Mouse (Mus musculus): ENCODE measurements around the gene Lpcat2b. TPM values are rescaled to one million over a fixed set of nuclear protein-coding genes. Genes with fewer than 3 reads are reported as not detected.

Lpcat2b gene
- polyA plus RNA-seq, 1 experiment from 2014 or later, result not detected

DNA sequence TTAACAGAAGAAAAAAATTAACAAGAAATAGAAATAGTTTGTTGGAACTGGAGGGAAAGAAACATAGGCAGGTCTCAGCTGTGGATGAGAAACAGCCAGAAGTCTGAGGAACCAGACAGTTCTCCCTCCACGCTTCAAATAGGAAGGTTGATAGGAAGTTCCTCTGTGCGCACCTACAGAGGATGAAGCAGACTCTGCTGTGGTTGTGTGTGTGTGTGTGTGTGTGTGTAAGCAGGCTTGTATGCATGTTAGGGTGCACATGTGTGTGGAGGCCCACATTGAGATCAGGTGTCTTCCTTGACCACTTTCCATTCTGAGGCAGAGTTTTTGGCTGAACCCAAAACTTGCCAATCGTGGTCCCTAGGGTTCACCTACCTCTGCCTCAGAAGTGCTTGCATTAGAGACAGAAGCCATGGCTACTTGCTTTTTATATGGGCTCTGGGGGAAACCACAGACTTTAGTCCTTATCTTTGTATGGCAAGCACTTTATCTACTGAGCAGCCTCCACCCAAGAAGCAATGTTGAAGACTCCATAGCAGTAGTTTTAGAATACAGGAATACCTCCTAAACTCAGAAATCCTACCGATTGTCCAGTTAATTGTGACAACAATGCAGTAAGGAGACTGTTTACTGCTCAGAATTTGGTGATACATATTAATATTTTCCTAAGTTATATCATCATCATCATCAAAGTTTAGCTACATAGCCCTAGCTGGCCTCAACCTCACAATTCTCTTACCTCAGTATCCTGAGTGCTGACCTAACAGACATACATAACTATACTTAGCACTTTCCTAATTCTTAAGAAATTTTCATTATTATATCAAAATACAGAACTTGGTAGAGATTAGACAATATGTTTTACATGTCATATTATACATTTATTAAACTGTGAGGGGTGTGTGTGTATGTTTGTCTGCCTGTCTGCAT is 31.1 kb downstream of the Lpcat2b start:
- H3K27ac ChIP-seq (ENCODE audit: low read depth, low read length), result no peak overlapping the region
- no peak for TF ChIP-seq CTCF (IDR thresholded peaks at IDR 0.05; ENCODE audit: low read depth)
- H3K4me1 ChIP-seq (replicated peaks; ENCODE audit: control insufficient read depth, insufficient read depth, low read length), result no peaks in the 10 kb centered on the region
- no peak overlapping the region for H3K4me2 ChIP-seq (replicated peaks; ENCODE audit: low read depth)
- 93% methylated on average over 4 of the region's 4 CpGs for WGBS
- no peak for ATAC-seq
- H3K27me3 ChIP-seq (replicated peaks; ENCODE audit: control insufficient read depth, insufficient read depth, low read length), result no peaks in the 10 kb centered on the region
- H3K4me3 ChIP-seq (ENCODE audit: low read depth, low read length), result no peak overlapping the region
- no peaks in the 10 kb centered on the region for H3K36me3 ChIP-seq (ENCODE audit: control insufficient read depth, insufficient read depth)
- no peaks in the 10 kb centered on the region for H3K9me3 ChIP-seq (ENCODE audit: control insufficient read depth)
- no peak overlapping the region for H3K9ac ChIP-seq (ENCODE audit: low read depth, low read length)

DNA sequence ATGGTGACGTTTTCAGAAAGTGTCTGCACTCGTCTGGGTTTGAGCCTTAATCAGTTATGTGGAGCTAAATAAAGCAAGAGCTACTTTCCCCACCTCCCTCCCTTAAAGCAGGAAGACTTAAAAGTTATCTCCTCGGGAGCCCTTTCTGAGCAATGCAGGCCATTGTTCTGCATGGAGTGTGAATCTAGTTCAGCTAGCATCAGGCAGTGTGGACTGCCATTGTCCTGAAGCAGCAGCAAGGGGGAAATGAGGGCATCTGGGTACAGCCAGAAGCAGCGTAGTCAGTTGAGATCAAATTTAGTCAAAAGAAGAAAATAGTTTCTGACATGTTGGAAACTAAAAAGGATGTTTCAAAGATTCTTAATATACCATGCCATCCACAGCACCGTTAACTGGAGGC is 35.2 kb downstream of the Lpcat2b start:
- H3K4me2 ChIP-seq (replicated peaks; ENCODE audit: low read depth), result no peak overlapping the region
- no peaks in the 10 kb centered on the region; the same call in 1 of the 2 replicates for H3K36me3 ChIP-seq (ENCODE audit: control insufficient read depth, insufficient read depth)
- no peaks in the 10 kb centered on the region for H3K9me3 ChIP-seq (ENCODE audit: control insufficient read depth)
- no peak for ATAC-seq
- H3K4me3 ChIP-seq (ENCODE audit: low read depth, low read length), result no peak overlapping the region
- H3K27ac ChIP-seq (ENCODE audit: low read depth, low read length), result no peak overlapping the region
- no peaks in the 10 kb centered on the region for H3K27me3 ChIP-seq (replicated peaks; ENCODE audit: control insufficient read depth, insufficient read depth, low read length)
- no peaks in the 10 kb centered on the region for H3K4me1 ChIP-seq (replicated peaks; ENCODE audit: control insufficient read depth, insufficient read depth, low read length)
- 64% methylated on average over 5 of the region's 5 CpGs for WGBS
- no peak for TF ChIP-seq CTCF (IDR thresholded peaks at IDR 0.05; ENCODE audit: low read depth)
- no peak overlapping the region for H3K9ac ChIP-seq (ENCODE audit: low read depth, low read length)

DNA sequence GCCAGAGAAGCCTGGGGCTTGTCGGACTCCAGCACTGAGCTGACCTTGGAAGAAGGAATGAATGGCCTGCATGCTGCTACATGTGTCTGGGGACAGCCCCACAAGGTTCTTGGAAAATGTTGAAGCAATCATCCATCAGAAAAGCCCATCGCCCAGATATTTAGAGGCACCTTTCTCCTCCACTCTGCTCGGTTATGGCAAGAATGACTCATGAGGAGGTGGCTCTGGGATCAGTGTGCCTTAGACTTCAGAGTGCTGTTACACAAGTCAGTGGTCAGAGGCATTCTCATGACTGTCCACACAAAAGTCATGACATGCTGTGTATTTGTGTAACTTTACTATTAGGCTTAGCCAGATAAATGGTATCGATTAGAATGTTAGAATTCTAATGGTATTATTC is 35.7 kb downstream of the Lpcat2b start:
- H3K4me1 ChIP-seq (replicated peaks; ENCODE audit: control insufficient read depth, insufficient read depth, low read length), result no peaks in the 10 kb centered on the region
- no peaks in the 10 kb centered on the region for H3K9me3 ChIP-seq (ENCODE audit: control insufficient read depth)
- TF ChIP-seq CTCF (IDR thresholded peaks at IDR 0.05; ENCODE audit: low read depth), result no peak
- no peak overlapping the region for H3K4me2 ChIP-seq (replicated peaks; ENCODE audit: low read depth)
- H3K4me3 ChIP-seq (ENCODE audit: low read depth, low read length), result no peak overlapping the region
- no peaks in the 10 kb centered on the region for H3K27me3 ChIP-seq (replicated peaks; ENCODE audit: control insufficient read depth, insufficient read depth, low read length)
- no peak for ATAC-seq
- 82% methylated on average over 4 of the region's 4 CpGs for WGBS
- H3K27ac ChIP-seq (ENCODE audit: low read depth, low read length), result no peak overlapping the region
- no peak overlapping the region for H3K9ac ChIP-seq (ENCODE audit: low read depth, low read length)
- no peaks in the 10 kb centered on the region; the same call in 1 of the 2 replicates for H3K36me3 ChIP-seq (ENCODE audit: control insufficient read depth, insufficient read depth)

DNA sequence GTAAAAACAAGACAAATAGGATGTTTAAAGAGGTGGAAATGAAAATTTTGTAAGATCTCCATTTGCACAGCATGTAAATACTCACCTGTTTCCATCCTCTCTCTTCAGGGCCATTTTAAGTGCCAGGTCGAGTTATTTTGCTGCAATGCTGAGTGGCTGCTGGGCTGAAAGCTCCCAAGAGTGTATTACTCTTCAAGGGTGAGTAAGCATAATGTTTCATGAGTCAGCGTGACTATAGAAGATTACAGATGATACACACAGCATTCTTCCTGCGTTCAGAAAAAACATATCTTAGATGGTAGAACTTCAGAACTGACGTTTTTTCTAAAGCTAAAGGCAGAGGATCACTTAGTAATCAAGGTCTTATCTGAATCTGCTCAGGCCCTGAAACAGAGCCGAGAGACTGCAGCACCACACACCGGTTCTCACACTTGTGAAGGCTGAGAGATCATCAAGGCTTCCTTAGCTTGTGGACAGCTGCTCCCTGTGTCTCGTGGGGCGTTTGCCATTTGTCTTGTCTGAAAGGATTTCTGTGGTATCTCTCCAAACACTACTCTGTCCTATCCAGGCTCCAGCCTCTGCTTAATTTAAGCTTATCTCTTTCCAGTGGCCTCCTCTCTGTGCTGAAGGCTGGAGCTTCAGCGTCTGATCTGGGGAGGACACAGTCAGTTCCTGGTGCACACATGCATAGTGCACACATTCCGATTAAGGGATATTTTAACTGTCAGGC is 39.4 kb downstream of the Lpcat2b start:
- H3K4me3 ChIP-seq (ENCODE audit: low read depth, low read length), result no peak overlapping the region
- H3K9ac ChIP-seq (ENCODE audit: low read depth, low read length), result no peak overlapping the region
- 81% methylated on average over 10 of the region's 10 CpGs for WGBS
- H3K4me1 ChIP-seq (replicated peaks; ENCODE audit: control insufficient read depth, insufficient read depth, low read length), result no peaks in the 10 kb centered on the region
- H3K36me3 ChIP-seq (ENCODE audit: control insufficient read depth, insufficient read depth), result no peaks in the 10 kb centered on the region; the same call in 1 of the 2 replicates
- ATAC-seq, result no peak
- no peak for TF ChIP-seq CTCF (IDR thresholded peaks at IDR 0.05; ENCODE audit: low read depth)
- H3K27me3 ChIP-seq (replicated peaks; ENCODE audit: control insufficient read depth, insufficient read depth, low read length), result no peaks in the 10 kb centered on the region
- H3K9me3 ChIP-seq (ENCODE audit: control insufficient read depth), result no peaks in the 10 kb centered on the region
- no peak overlapping the region for H3K27ac ChIP-seq (ENCODE audit: low read depth, low read length)
- H3K4me2 ChIP-seq (replicated peaks; ENCODE audit: low read depth), result no peak overlapping the region

DNA sequence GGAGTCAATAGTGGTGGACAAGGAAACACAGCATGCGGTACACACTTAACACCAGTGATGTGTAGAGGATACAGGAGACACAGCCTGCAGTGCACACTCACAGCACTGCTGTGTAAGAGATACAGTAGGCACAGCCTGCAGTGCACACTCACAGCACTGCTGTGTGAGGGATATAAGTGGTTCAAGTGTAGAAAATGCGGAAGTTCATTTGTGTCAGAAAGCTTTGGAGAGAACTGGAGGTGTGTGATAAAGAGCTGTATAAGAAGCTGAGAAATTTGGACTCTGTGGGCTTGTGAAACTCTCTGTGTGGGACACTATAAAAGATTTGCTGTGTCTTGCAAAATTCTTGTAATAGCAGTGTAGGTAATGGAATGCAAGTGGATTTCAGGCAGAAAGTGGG is 48.8 kb downstream of the Lpcat2b start:
- TF ChIP-seq CTCF (IDR thresholded peaks at IDR 0.05; ENCODE audit: low read depth), result no peak
- ATAC-seq, result no peak
- no peak overlapping the region for H3K4me3 ChIP-seq (ENCODE audit: low read depth, low read length)
- H3K27ac ChIP-seq (ENCODE audit: low read depth, low read length), result no peak overlapping the region
- H3K4me1 ChIP-seq (replicated peaks; ENCODE audit: control insufficient read depth, insufficient read depth, low read length), result no peaks in the 10 kb centered on the region
- WGBS, result 88% methylated on average over 2 of the region's 2 CpGs
- H3K36me3 ChIP-seq (ENCODE audit: control insufficient read depth, insufficient read depth), result no peaks in the 10 kb centered on the region
- H3K9me3 ChIP-seq (ENCODE audit: control insufficient read depth), result no peaks in the 10 kb centered on the region
- H3K9ac ChIP-seq (ENCODE audit: low read depth, low read length), result no peak overlapping the region
- no peak overlapping the region for H3K4me2 ChIP-seq (replicated peaks; ENCODE audit: low read depth)
- no peaks in the 10 kb centered on the region for H3K27me3 ChIP-seq (replicated peaks; ENCODE audit: control insufficient read depth, insufficient read depth, low read length)

Other genes with a start within 250 kb of the Lpcat2b start
- gene Tgfbr3, start 141.9 kb upstream of the Lpcat2b start, polyA plus RNA-seq (2015; fragmentation: Nextera tagmentation; extraction: Ambion mirVana), result 7.0 and 7.5 TPM in 2 replicates
- 0.78 and 1.2 TPM in 2 replicates for gene Brdt, start 100.4 kb upstream of the Lpcat2b start, polyA plus RNA-seq (2015; fragmentation: Nextera tagmentation; extraction: Ambion mirVana)
- 0.58 and 0.70 TPM in 2 replicates for gene Ephx4, start 28.8 kb upstream of the Lpcat2b start, polyA plus RNA-seq (2015; fragmentation: Nextera tagmentation; extraction: Ambion mirVana)
- 1.3 and 1.5 TPM in 2 replicates for gene Btbd8, start 6.4 kb downstream of the Lpcat2b start, polyA plus RNA-seq (2015; fragmentation: Nextera tagmentation; extraction: Ambion mirVana)
- 0.08 and 0.18 TPM in 2 replicates for gene Gm42669, start 76.1 kb downstream of the Lpcat2b start, polyA plus RNA-seq (2015; fragmentation: Nextera tagmentation; extraction: Ambion mirVana)
- 0.04 TPM in 2 replicates for gene 1700028K03Rik, start 103.2 kb downstream of the Lpcat2b start, polyA plus RNA-seq (2015; fragmentation: Nextera tagmentation; extraction: Ambion mirVana)
- gene Rpap2, start 165.8 kb downstream of the Lpcat2b start, polyA plus RNA-seq (2015; fragmentation: Nextera tagmentation; extraction: Ambion mirVana), result 8.4 and 8.5 TPM in 2 replicates
- 9.5 and 10.2 TPM in 2 replicates for gene Glmn, start 166.3 kb downstream of the Lpcat2b start, polyA plus RNA-seq (2015; fragmentation: Nextera tagmentation; extraction: Ambion mirVana)

Data from intestine, postnatal 0 days (tissue).